Mouse (Mus musculus) G1E (cell line): ENCODE measurements at regions not wholly inside any gene's neighbourhood (a gene's known extent, or its start where the extent isn't known, plus 50 kb on each side); places are given as distances from the start of the nearest gene placed in this dataset.

Experiments used
- ATAC-seq: 2 replicates; pipeline ENCODE4 v1.8.0; 2016; ENCODE audit warnings: mild to moderate bottlenecking; ENCODE audit not compliant: insufficient number of reproducible peaks, poor library complexity, low FRiP score, severe bottlenecking; ENCODE audit errors: extremely low read depth
- DNase-seq: peaks from one replicate; pipeline ENCODE4 v3.0.0; 2012; ENCODE audit warnings: low spot score
- H3K27me3 ChIP-seq: 2 replicates; pipeline ENCODE4 v1.6.1; 2012; ENCODE audit warnings: mild to moderate bottlenecking, low read length, inconsistent platforms; ENCODE audit not compliant: insufficient read depth
- H3K36me3 ChIP-seq: replicated peaks from 2 replicates; pipeline ENCODE3; 2012; ENCODE audit warnings: mild to moderate bottlenecking, inconsistent platforms
- H3K4me1 ChIP-seq: 2 replicates; pipeline ENCODE4 v1.6.1; 2012; ENCODE audit warnings: low read depth, low read length, inconsistent platforms, mixed read lengths; ENCODE audit not compliant: insufficient read depth
- H3K4me3 ChIP-seq: 2 replicates; pipeline ENCODE4 v1.5.1; 2012; ENCODE audit warnings: low read depth, mild to moderate bottlenecking, inconsistent platforms, low read length, moderate library complexity, mixed read lengths
- H3K9me3 ChIP-seq: replicated peaks from 2 replicates; pipeline ENCODE4 v1.6.1; 2012; ENCODE audit warnings: inconsistent platforms
- CTCF ChIP-seq: IDR thresholded peaks from 2 replicates; pipeline ENCODE4 v1.5.1; 2012; ENCODE audit warnings: low read depth, low read length, inconsistent platforms, mixed read lengths
- GATA1 ChIP-seq: IDR thresholded peaks from 2 replicates; pipeline ENCODE4 v1.6.1; 2012; ENCODE audit warnings: borderline replicate concordance, low read length, inconsistent platforms, mixed read lengths
- GATA2 ChIP-seq: IDR thresholded peaks from 2 replicates; pipeline ENCODE4 v1.6.1; 2012; ENCODE audit warnings: low read depth, low read length, inconsistent platforms, borderline replicate concordance
- POLR2AphosphoS5 ChIP-seq: IDR thresholded peaks from 2 replicates; pipeline ENCODE4 v1.6.1; 2012; ENCODE audit warnings: low read depth, low read length, inconsistent platforms; ENCODE audit not compliant: insufficient replicate concordance
- TAL1 ChIP-seq: conservative IDR thresholded peaks from 2 replicates; pipeline ENCODE4 v1.6.1; 2012; ENCODE audit warnings: low read depth, low read length, inconsistent platforms, mixed read lengths

DNA sequence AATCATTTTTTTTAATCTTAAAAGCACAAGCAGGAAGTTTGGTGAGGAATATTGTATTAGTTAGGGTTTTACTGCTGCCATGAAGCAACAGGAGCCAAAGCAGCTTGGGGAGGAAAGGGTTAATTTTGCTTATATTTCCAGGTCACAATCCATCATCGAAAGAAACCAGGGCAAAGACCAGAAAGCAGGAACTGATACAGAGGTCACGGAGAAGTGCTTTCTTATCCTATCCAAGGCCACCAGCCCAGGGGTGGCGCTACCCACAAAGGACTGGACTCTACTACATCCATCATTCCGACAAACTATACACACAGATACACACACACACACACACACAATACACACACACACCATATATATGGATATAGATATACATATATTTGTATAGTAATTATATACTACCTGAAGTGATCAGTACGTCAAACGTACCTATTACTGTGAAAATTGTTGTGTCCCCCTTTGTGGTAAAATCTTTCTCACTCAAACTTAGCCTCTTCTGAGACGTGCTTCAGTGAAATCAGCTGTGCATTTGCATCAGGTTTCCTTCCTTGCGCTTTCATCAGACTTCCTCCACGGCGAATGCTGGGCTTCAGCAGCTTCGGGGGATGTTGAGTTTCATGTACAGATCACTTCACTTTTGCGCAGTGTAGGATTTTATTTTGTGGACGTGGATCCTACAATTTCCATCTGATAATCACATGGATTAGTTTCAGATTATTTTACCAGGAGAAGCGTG lies 148.6 kb upstream of the 4930583I09Rik start:
- Histone ChIP-seq H3K36me3 (no peaks in the 10 kb centered on the region), H3K27me3 (no peaks in the 10 kb centered on the region), H3K4me1 (no peaks in the 10 kb centered on the region), H3K4me3 (no peak overlapping the region), H3K9me3 (peaks cover 11% of the 10 kb centered on the region)
- TF ChIP-seq GATA2 (no peak), GATA1 (no peak), TAL1 (no peak), CTCF (no peak), POLR2AphosphoS5 (no peak)
- ATAC-seq (no peak), DNase-seq (no peak)

- TF ChIP-seq GATA2, result no peak
- no peak for TF ChIP-seq GATA1
- TF ChIP-seq TAL1, result no peak
- no peak for TF ChIP-seq CTCF
- TF ChIP-seq POLR2AphosphoS5, result no peak
- Histone ChIP-seq H3K4me3 (no peak overlapping the region), H3K9me3 (peaks cover 8% of the 10 kb centered on the region), H3K27me3 (no peaks in the 10 kb centered on the region), H3K36me3 (no peaks in the 10 kb centered on the region), H3K4me1 (no peaks in the 10 kb centered on the region)
- DNase-seq (no peak), ATAC-seq (no peak)
These were observed 147.6 kb upstream of the 4930583I09Rik start for GRCm38 (mm10) chr17:64983480-64983879.

- Histone ChIP-seq H3K9me3 (peaks cover 37% of the 10 kb centered on the region), H3K27me3 (no peaks in the 10 kb centered on the region), H3K4me3 (no peak overlapping the region), H3K36me3 (no peaks in the 10 kb centered on the region), H3K4me1 (no peaks in the 10 kb centered on the region)
- DNase-seq (no peak), ATAC-seq (no peak)
- TF ChIP-seq TAL1, result no peak
- TF ChIP-seq CTCF, result no peak
- TF ChIP-seq POLR2AphosphoS5, result no peak
- no peak for TF ChIP-seq GATA2
- no peak for TF ChIP-seq GATA1
These were observed 128.3 kb upstream of the 4930583I09Rik start for GRCm38 (mm10) chr17:64964153-64964552.

DNA sequence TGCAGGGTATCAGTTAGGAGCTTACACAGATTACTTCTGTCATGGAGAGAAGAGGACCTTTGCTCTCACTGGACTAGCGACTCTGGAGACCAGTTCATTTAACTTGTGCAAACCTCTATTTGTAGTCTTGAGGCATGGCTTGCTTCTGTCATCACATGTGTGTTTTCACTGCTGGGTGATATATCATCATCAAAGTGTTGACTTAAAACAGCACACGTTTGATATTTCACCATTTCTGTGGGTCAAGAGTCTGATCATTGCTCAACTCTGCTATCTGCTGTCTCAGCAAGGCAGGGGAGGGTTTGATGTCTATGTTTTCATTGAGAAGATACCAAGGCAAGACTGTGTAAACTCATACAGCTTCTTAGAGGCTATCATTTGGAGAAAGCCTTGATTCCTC lies 126.0 kb upstream of the 4930583I09Rik start:
- Histone ChIP-seq H3K9me3 (peaks cover 43% of the 10 kb centered on the region), H3K27me3 (no peaks in the 10 kb centered on the region), H3K36me3 (no peaks in the 10 kb centered on the region), H3K4me1 (no peaks in the 10 kb centered on the region), H3K4me3 (no peak overlapping the region)
- DNase-seq, result no peak
- ATAC-seq, result no peak
- TF ChIP-seq GATA2, result no peak
- no peak for TF ChIP-seq TAL1
- no peak for TF ChIP-seq POLR2AphosphoS5
- no peak for TF ChIP-seq CTCF
- no peak for TF ChIP-seq GATA1

DNA sequence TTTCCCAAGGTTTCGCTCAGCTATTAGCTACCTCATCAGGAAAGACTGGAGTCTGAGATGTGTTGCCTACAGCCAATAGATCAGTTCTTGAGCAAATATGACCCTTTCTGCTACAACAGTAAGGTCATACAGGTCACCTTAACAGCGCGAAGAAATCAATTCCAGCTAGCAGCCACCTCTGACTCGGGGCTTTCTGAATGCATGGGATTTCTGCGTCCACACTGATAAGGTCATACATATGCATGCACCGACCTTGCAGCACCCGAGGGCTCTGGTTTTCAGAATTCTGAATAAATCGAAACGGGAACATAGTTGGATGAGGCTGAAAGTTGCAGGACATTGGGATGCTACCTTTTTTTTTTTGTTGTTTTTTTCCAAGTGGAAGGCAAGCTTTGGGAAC lies 121.6 kb upstream of the 4930583I09Rik start:
- DNase-seq (no peak), ATAC-seq (no peak)
- Histone ChIP-seq H3K36me3 (no peaks in the 10 kb centered on the region), H3K4me1 (no peaks in the 10 kb centered on the region), H3K27me3 (no peaks in the 10 kb centered on the region), H3K4me3 (no peak overlapping the region), H3K9me3 (peaks cover 52% of the 10 kb centered on the region)
- no peak for TF ChIP-seq GATA1
- no peak for TF ChIP-seq CTCF
- no peak for TF ChIP-seq POLR2AphosphoS5
- TF ChIP-seq TAL1, result no peak

GRCm38 (mm10) chr17:64956506-64956905 lies 120.6 kb upstream of the 4930583I09Rik start:
- Histone ChIP-seq H3K36me3 (no peaks in the 10 kb centered on the region), H3K9me3 (peaks cover 47% of the 10 kb centered on the region), H3K4me3 (no peak overlapping the region), H3K4me1 (no peaks in the 10 kb centered on the region), H3K27me3 (no peaks in the 10 kb centered on the region)
- DNase-seq (no peak), ATAC-seq (no peak)
- no peak for TF ChIP-seq TAL1
- TF ChIP-seq CTCF, result no peak
- TF ChIP-seq GATA2, result no peak
- no peak for TF ChIP-seq GATA1
- no peak for TF ChIP-seq POLR2AphosphoS5
